Mouse (Mus musculus): Measurements from ENCODE around the gene Ruvbl2. TPM values are rescaled to one million over a fixed set of nuclear protein-coding genes. Genes with fewer than 3 reads are reported as not detected.

Gene Ruvbl2
- polyA plus RNA-seq, 1 experiment from 2014 or later: 129 TPM

DNA sequence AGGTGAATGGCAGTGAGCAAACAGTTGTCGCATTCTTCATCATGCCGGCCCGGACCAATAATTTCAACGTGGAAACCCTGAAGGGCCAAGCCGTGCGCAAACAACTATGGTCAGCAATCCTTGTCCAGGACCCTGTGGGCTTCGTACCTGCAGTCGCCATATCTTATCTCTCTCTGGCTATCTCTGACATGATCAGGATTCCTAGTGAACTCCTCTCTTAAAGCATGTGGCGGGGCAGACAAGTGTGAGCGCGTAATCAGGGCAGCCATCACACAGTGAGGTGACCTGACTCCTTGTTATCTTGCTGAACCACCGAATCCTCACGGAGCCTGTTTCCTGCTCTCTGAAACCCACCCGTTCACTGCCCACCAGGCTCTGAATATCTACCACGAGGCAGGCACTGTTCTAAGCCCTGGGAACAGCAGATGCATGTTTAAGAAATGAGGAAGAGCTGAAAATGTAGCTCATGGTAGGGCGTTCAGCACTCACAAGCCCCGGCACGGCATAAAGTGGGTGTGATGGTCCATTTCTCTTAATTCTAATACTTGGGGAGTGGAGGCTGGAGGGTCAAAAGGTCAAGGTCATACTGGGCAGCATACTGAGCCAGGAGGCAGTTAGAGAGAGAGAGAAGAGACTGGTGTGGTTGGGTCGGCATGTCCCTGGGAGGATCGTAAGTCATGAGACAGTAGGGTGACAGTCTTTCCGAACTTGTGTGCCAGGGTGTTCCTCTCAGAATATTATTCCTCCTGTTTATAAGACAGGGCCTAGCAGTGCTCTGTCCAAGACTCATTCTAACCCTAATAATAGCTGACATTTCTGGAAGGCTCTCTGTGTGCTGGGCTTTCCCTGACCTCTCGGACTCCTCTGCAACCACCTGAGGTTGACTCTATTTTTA is 5.9 kb upstream of the Ruvbl2 start:
- no peaks in the 10 kb centered on the region for H3K27me3 ChIP-seq
- no peaks in the 10 kb centered on the region for H3K9me3 ChIP-seq (replicated peaks)
- no peak overlapping the region for H3K9ac ChIP-seq
- no peaks in the 10 kb centered on the region; the same call in 1 of the 2 replicates for H3K4me1 ChIP-seq
- peaks cover 52% of the 10 kb centered on the region for H3K36me3 ChIP-seq
- 90% methylated on average over 22 of the region's 22 CpGs for WGBS
- H3K4me2 ChIP-seq (replicated peaks): no peak overlapping the region
- H3K27ac ChIP-seq: no peak overlapping the region
- no peak overlapping the region for H3K4me3 ChIP-seq
- no peak for ATAC-seq (ENCODE audit: low FRiP score)

- 25% methylated on average over 6 of the region's 6 CpGs for WGBS
- no peaks in the 10 kb centered on the region for H3K9me3 ChIP-seq (replicated peaks)
- ATAC-seq (ENCODE audit: low FRiP score): no peak
- no peak overlapping the region for H3K27ac ChIP-seq
- no peak overlapping the region; the same call in 1 of the 2 replicates for H3K9ac ChIP-seq
- H3K4me1 ChIP-seq: peaks cover 41% of the 10 kb centered on the region
- no peaks in the 10 kb centered on the region for H3K27me3 ChIP-seq
- H3K36me3 ChIP-seq: peaks cover 15% of the 10 kb centered on the region
- H3K4me3 ChIP-seq: no peak overlapping the region
- 0 out of 2 replicates have a peak overlapping the region, but pooled peaks have one; percentile 24 for H3K4me2 ChIP-seq (replicated peaks)
These were observed 850 bp downstream of the Ruvbl2 start for GRCm38 (mm10) chr7:45437046-45437445.

GRCm38 (mm10) chr7:45436444-45436843 is 1.5 kb downstream of the Ruvbl2 start:
- Histone ChIP-seq H3K4me1 (peaks cover 43% of the 10 kb centered on the region), H3K4me2 (replicated peaks) (no peak overlapping the region; the same call in 1 of the 2 replicates), H3K9ac (no peak overlapping the region), H3K36me3 (peaks cover 21% of the 10 kb centered on the region), H3K27ac (no peak overlapping the region), H3K9me3 (replicated peaks) (no peaks in the 10 kb centered on the region), H3K27me3 (no peaks in the 10 kb centered on the region), H3K4me3 (no peak overlapping the region)
- 93% methylated on average over 5 of the region's 5 CpGs for WGBS
- no peak for ATAC-seq (ENCODE audit: low FRiP score)

- H3K9me3 ChIP-seq (replicated peaks): no peaks in the 10 kb centered on the region
- peak overlapping the region; percentile 14; the same call in 1 of the 2 replicates for H3K27ac ChIP-seq
- WGBS: 5% methylated on average over 16 of the region's 16 CpGs
- peak overlapping the region; percentile 62 for H3K9ac ChIP-seq
- peaks cover 44% of the 10 kb centered on the region for H3K4me1 ChIP-seq
- no peak for ATAC-seq (ENCODE audit: low FRiP score)
- H3K36me3 ChIP-seq: peaks cover 26% of the 10 kb centered on the region
- H3K4me3 ChIP-seq: peak overlapping the region; percentile 88
- no peaks in the 10 kb centered on the region for H3K27me3 ChIP-seq
- peak overlapping the region; percentile 99 for H3K4me2 ChIP-seq (replicated peaks)
These were observed 2.9 kb downstream of the Ruvbl2 start for GRCm38 (mm10) chr7:45435038-45435437.

DNA sequence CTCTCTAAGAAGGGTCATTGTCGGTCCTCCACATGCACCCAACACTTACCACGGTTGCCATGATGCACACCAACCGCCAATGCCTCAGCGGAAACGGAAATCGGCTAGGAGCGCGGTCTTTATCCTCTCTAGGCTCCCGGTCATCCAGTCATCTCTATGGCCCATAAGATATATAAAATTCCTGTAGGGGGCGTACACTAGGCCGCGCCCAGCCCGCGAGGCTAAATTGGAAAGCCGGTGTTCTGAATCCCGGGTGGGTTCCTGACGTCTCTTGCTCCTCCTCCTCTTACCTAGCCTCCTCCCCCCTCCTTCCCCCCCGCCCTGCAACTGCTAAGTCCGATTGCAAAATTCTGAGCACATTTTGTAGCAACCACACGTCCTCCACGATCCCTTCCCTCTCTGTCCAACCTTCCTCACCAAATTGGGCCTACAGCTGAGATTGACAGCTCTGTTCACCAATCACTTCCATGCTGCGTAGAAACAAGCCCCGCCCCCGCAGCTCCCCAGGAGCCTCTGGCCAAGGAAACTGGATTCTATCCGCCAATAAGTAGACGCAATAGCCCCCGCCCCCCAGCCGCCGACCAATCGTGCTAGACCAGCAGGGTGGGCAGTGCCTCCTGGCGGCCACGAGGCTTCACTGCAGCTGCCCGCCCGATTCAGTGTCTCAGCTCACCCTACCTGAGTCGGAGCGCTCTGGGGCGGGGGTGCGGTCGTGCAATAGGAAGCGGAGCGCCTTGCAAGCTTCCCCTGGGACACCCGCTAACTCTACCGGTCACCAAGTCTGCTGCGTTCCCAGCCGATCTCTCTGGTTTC is 3.5 kb downstream of the Ruvbl2 start, which contains the start of gene Gys1:
Gys1 (plus strand) TSS at position 642 of the 813 bp plus-strand sequence.
- peak within 1 kb of the TSS; percentile 89 for H3K9ac ChIP-seq
- peak within 1 kb of the TSS; percentile 99 for H3K4me2 ChIP-seq (replicated peaks)
- H3K4me3 ChIP-seq: peak within 1 kb of the TSS; percentile 88
- peak within 1 kb of the TSS; percentile 92 for H3K27ac ChIP-seq
- under 1% methylated on average over 45 of the region's 45 CpGs for WGBS
- H3K27me3 ChIP-seq: no peaks in the 10 kb centered on the region
- H3K36me3 ChIP-seq: peaks cover 27% of the 10 kb centered on the region
- H3K4me1 ChIP-seq: peaks cover 44% of the 10 kb centered on the region
- no peaks in the 10 kb centered on the region for H3K9me3 ChIP-seq (replicated peaks)
- ATAC-seq (ENCODE audit: low FRiP score): peak; percentile 97

GRCm38 (mm10) chr7:45433835-45434202 is 4.1 kb downstream of the Ruvbl2 start:
- H3K4me3 ChIP-seq: peak overlapping the region; percentile 88
- peak overlapping the region; percentile 92 for H3K27ac ChIP-seq
- H3K36me3 ChIP-seq: peaks cover 33% of the 10 kb centered on the region
- H3K9ac ChIP-seq: peak overlapping the region; percentile 89
- peaks cover 44% of the 10 kb centered on the region for H3K4me1 ChIP-seq
- peak overlapping the region; percentile 99 for H3K4me2 ChIP-seq (replicated peaks)
- ATAC-seq (ENCODE audit: low FRiP score): no peak; the same call in 1 of the 2 replicates
- WGBS: 1% methylated on average over 7 of the region's 7 CpGs
- H3K9me3 ChIP-seq (replicated peaks): no peaks in the 10 kb centered on the region
- H3K27me3 ChIP-seq: no peaks in the 10 kb centered on the region

GRCm38 (mm10) chr7:45426556-45426955 is 11.3 kb downstream of the Ruvbl2 start:
- H3K36me3 ChIP-seq: peaks cover 94% of the 10 kb centered on the region
- 96% methylated on average over 8 of the region's 8 CpGs for WGBS
- no peak for ATAC-seq (ENCODE audit: low FRiP score)

GRCm38 (mm10) chr7:45421194-45421593 is 16.7 kb downstream of the Ruvbl2 start:
- Histone ChIP-seq H3K4me1 (peaks cover 5% of the 10 kb centered on the region; the same call in 1 of the 2 replicates), H3K27me3 (peaks cover 54% of the 10 kb centered on the region), H3K9ac (no peak overlapping the region), H3K36me3 (peaks cover 56% of the 10 kb centered on the region), H3K4me2 (replicated peaks) (no peak overlapping the region), H3K27ac (no peak overlapping the region), H3K9me3 (replicated peaks) (no peaks in the 10 kb centered on the region), H3K4me3 (no peak overlapping the region)
- no peak for ATAC-seq (ENCODE audit: low FRiP score)
- WGBS: 89% methylated on average over 14 of the region's 14 CpGs

More at GRCm38 (mm10) chr7:45426556-45426955, 11.3 kb downstream of the Ruvbl2 start:
- no peak overlapping the region for H3K4me3 ChIP-seq
- no peak overlapping the region for H3K9ac ChIP-seq
- H3K4me2 ChIP-seq (replicated peaks): no peak overlapping the region
- no peak overlapping the region for H3K27ac ChIP-seq
- 0 out of 2 replicates have a peak, but pooled peaks cover 3% of the 10 kb centered on the region for H3K4me1 ChIP-seq
- H3K27me3 ChIP-seq: peaks cover under 1% of the 10 kb centered on the region
- no peaks in the 10 kb centered on the region for H3K9me3 ChIP-seq (replicated peaks)

DNA sequence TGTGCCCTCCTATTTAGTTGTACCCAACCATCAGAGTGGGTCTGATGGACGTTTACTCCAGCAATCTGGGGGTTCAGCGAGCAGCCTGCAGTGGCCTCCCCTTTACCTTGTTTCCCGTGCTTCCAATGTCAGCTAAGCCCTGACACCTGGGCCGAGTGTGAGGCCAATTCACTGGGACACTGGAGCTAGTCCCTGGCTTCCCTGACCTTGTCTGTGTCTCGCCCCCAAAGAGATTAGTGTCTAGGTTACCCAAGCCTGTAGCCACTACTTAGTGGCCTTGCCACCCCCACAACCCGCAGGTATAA is 17.3 kb downstream of the Ruvbl2 start, which contains the start of gene Lhb:
Lhb (plus strand) TSS at position 206 of the 305 bp plus-strand sequence.
- Histone ChIP-seq H3K4me2 (replicated peaks) (no peak within 1 kb of the TSS), H3K4me1 (peaks cover 5% of the 10 kb centered on the region; the same call in 1 of the 2 replicates), H3K9me3 (replicated peaks) (no peaks in the 10 kb centered on the region), H3K9ac (no peak within 1 kb of the TSS), H3K36me3 (peaks cover 51% of the 10 kb centered on the region), H3K27ac (no peak within 1 kb of the TSS), H3K27me3 (peaks cover 61% of the 10 kb centered on the region), H3K4me3 (no peak within 1 kb of the TSS)
- ATAC-seq (ENCODE audit: low FRiP score): no peak
- 58% methylated on average over 6 of the region's 6 CpGs for WGBS

GRCm38 (mm10) chr7:45419859-45420614 is 17.9 kb downstream of the Ruvbl2 start:
- no peak overlapping the region for H3K27ac ChIP-seq
- ATAC-seq (ENCODE audit: low FRiP score): no peak
- peaks cover 66% of the 10 kb centered on the region for H3K27me3 ChIP-seq
- WGBS: 16% methylated on average over 27 of the region's 27 CpGs
- H3K9ac ChIP-seq: no peak overlapping the region
- H3K4me1 ChIP-seq: peaks cover 5% of the 10 kb centered on the region; the same call in 1 of the 2 replicates
- no peak overlapping the region for H3K4me2 ChIP-seq (replicated peaks)
- H3K4me3 ChIP-seq: no peak overlapping the region
- H3K9me3 ChIP-seq (replicated peaks): no peaks in the 10 kb centered on the region
- H3K36me3 ChIP-seq: peaks cover 46% of the 10 kb centered on the region

GRCm38 (mm10) chr7:45417962-45418492 is 19.9 kb downstream of the Ruvbl2 start:
- Histone ChIP-seq H3K4me1 (peaks cover 17% of the 10 kb centered on the region), H3K4me3 (no peak overlapping the region), H3K36me3 (peaks cover 26% of the 10 kb centered on the region), H3K27ac (no peak overlapping the region), H3K4me2 (replicated peaks) (no peak overlapping the region), H3K27me3 (peaks cover 86% of the 10 kb centered on the region), H3K9ac (no peak overlapping the region), H3K9me3 (replicated peaks) (no peaks in the 10 kb centered on the region)
- 10% methylated on average over 13 of the region's 13 CpGs for whole genome bisulfite sequencing
- ATAC-seq (ENCODE audit: low FRiP score): no peak

Data from hindbrain, embryonic 12.5 days (tissue).